Mouse (Mus musculus) kidney, embryonic 14.5 days (tissue): Measurements from ENCODE around the gene Gpcpd1. TPM values are rescaled to one million over a fixed set of nuclear protein-coding genes. Genes with fewer than 3 reads are reported as not detected.

Experiments
- ATAC-seq: fragments of 200-750 bp; cut with Nextera tagmentation; 2 replicates; pipeline ENCODE4 v1.8.0; 2017; ENCODE audit warnings: moderate number of reproducible peaks, mild to moderate bottlenecking, moderate TSS enrichment, moderate library complexity; ENCODE audit not compliant: low FRiP score, low TSS enrichment
- H3K27ac ChIP-seq: fragments of 300-500 bp; sonication (generic); 2 replicates; pipeline ENCODE4 v1.5.1; 2014; ENCODE audit warnings: low read depth, mild to moderate bottlenecking, low read length, moderate library complexity, mixed read lengths
- H3K27me3 ChIP-seq: fragments of 300-500 bp; sonication (generic); 2 replicates; pipeline ENCODE4 v1.6.1; 2014; ENCODE audit warnings: mild to moderate bottlenecking, low read length; ENCODE audit not compliant: control insufficient read depth, insufficient read depth
- H3K36me3 ChIP-seq: fragments of 300-500 bp; sonication (generic); 2 replicates; pipeline ENCODE4 v1.6.1; 2014; ENCODE audit warnings: low read length, mixed read lengths; ENCODE audit not compliant: control insufficient read depth, insufficient read depth
- H3K4me1 ChIP-seq: fragments of 300-500 bp; sonication (generic); 2 replicates; pipeline ENCODE4 v1.6.1; 2014; ENCODE audit warnings: low read length, mixed read lengths; ENCODE audit not compliant: control insufficient read depth, insufficient read depth
- H3K4me2 ChIP-seq: fragments of 300-500 bp; sonication (generic); replicated peaks from 2 replicates; pipeline ENCODE4 v1.6.1; 2014; ENCODE audit warnings: low read depth, mild to moderate bottlenecking, low read length
- H3K4me3 ChIP-seq: fragments of 300-500 bp; sonication (generic); 2 replicates; pipeline ENCODE4 v1.5.1; 2014; ENCODE audit warnings: mild to moderate bottlenecking, low read length
- H3K9ac ChIP-seq: fragments of 300-500 bp; sonication (generic); 2 replicates; pipeline ENCODE4 v1.6.1; 2014; ENCODE audit warnings: low read depth, mild to moderate bottlenecking, low read length, moderate library complexity
- H3K9me3 ChIP-seq: fragments of 300-500 bp; sonication (generic); 2 replicates; pipeline ENCODE4 v1.6.1; 2016; ENCODE audit warnings: low read length; ENCODE audit not compliant: control insufficient read depth
- WGBS: fragments of 180-500 bp; shearing (Covaris S2); extraction: QIAGEN DNeasy Blood & Tissue Kit; methylation state at CpG from one replicate; pipeline ENCODE4 v1.1.7; 2014; 5-methylcytosine and 5-hydroxymethylcytosine counted together
- polyA plus RNA-seq: library from polyadenylated mRNA; unstranded; fragments of >200 nt; fragmentation: Nextera tagmentation; extraction: Ambion mirVana; gene quantifications from 2 replicates; pipeline ENCODE4 v1.2.1, GENCODE M21; 2014

Gpcpd1 gene
- polyA plus RNA-seq, 1 experiment from 2014 or later: 42.8 TPM

GRCm38 (mm10) chr2:132569686-132570085 lies 17.8 kb downstream of the Gpcpd1 start:
- H3K9ac ChIP-seq: no peak overlapping the region
- H3K4me1 ChIP-seq: no peaks in the 10 kb centered on the region
- H3K4me3 ChIP-seq: no peak overlapping the region
- no peak overlapping the region for H3K27ac ChIP-seq
- H3K36me3 ChIP-seq: peaks cover 45% of the 10 kb centered on the region
- no peaks in the 10 kb centered on the region for H3K9me3 ChIP-seq
- 93% methylated on average over 6 of the region's 6 CpGs for WGBS
- ATAC-seq: no peak
- no peaks in the 10 kb centered on the region for H3K27me3 ChIP-seq
- H3K4me2 ChIP-seq: no peak overlapping the region

DNA sequence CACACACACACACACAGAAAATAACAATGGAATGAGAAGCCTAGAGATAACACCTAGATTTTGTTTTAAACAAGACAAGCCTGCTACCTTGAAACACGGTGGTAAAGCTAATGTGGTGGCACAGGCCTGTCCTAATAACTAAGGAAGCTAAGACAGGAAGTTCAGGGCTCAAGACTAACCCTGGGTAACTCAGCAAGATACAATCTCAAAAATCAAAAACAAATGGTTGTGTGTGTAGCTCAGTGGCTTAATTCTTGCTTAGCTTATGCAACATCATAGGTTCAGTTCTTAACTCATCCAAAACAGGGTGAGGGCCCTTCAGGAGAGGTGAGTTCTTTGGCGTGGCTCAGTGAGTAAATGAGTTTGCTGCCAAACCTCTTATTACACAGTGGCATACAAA lies 20.1 kb downstream of the Gpcpd1 start:
- 94% methylated on average over 2 of the region's 2 CpGs for WGBS
- peaks cover 60% of the 10 kb centered on the region for H3K36me3 ChIP-seq

GRCm38 (mm10) chr2:132561860-132562259 lies 25.7 kb downstream of the Gpcpd1 start:
- Histone ChIP-seq H3K36me3 (peaks cover 37% of the 10 kb centered on the region; the same call in 1 of the 2 replicates), H3K4me1 (no peaks in the 10 kb centered on the region), H3K4me3 (no peak overlapping the region), H3K4me2 (no peak overlapping the region), H3K27ac (no peak overlapping the region), H3K9me3 (no peaks in the 10 kb centered on the region), H3K27me3 (no peaks in the 10 kb centered on the region), H3K9ac (no peak overlapping the region)
- 96% methylated on average over 4 of the region's 4 CpGs for WGBS
- no peak for ATAC-seq

More for the DNA sequence above, 20.1 kb downstream of the Gpcpd1 start:
- no peak for ATAC-seq
- Histone ChIP-seq H3K27ac (no peak overlapping the region), H3K9ac (no peak overlapping the region), H3K4me1 (no peaks in the 10 kb centered on the region), H3K27me3 (no peaks in the 10 kb centered on the region), H3K4me2 (no peak overlapping the region), H3K9me3 (no peaks in the 10 kb centered on the region), H3K4me3 (no peak overlapping the region)

DNA sequence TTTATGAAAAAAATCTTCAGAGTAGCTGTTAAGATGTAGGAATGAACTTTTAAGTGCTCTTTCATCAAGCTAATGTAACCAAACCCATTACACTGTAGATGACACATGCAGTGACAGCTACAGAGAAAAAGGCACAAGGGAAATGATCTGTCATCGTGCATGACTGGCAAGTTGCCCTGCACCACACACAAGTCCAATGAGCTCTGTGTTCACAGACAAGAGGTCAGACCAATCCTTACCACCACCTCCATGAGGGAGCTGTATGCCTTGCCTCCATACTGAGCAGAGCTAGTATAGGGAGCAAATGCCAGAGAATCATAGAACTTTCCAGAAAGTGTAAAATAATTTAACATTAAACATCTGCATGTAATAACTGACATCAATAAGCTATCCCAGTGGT lies 59.7 kb downstream of the Gpcpd1 start:
- ATAC-seq: no peak
- H3K4me2 ChIP-seq: no peak overlapping the region
- no peaks in the 10 kb centered on the region for H3K27me3 ChIP-seq
- no peak overlapping the region for H3K9ac ChIP-seq
- no peaks in the 10 kb centered on the region for H3K4me1 ChIP-seq
- H3K27ac ChIP-seq: no peak overlapping the region
- peaks cover 35% of the 10 kb centered on the region for H3K36me3 ChIP-seq
- no peaks in the 10 kb centered on the region for H3K9me3 ChIP-seq
- WGBS: 85% methylated on average over 1 of the region's 1 CpGs
- H3K4me3 ChIP-seq: no peak overlapping the region

DNA sequence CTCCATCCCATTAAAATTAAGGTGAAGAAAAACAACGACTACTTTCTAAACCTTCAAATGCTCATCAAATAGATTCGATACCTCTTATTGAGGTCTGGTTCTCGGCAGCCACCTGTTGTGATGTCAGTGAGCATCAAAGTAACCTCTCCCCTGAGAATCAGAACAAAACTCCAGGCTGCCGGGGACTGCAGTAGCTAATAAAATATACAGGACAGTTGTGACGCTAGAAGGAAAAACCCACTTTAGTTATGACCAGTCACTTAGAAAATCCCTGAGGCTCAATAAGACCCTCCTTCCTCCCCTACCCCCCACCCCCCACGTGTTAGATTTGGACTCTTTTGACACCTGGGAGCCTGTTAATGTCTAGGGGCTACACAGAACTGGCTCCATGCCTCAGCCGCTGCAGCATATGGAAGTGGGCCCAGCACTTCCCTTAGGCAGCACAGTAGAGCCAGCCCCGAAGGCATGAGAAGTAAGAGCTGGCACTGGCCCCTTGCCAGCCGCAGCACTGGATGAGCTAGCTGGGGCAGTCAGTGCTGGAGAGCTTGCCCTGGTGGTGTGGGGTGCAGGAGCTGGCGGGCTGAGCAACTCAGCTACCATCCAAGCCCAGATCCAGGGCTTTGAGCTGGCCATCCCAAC lies 60.5 kb downstream of the Gpcpd1 start:
- Histone ChIP-seq H3K4me3 (no peak overlapping the region), H3K36me3 (peaks cover 29% of the 10 kb centered on the region), H3K4me1 (no peaks in the 10 kb centered on the region), H3K9me3 (no peaks in the 10 kb centered on the region), H3K9ac (no peak overlapping the region), H3K27me3 (no peaks in the 10 kb centered on the region), H3K27ac (no peak overlapping the region), H3K4me2 (no peak overlapping the region)
- WGBS: 58% methylated on average over 10 of the region's 10 CpGs
- no peak for ATAC-seq

DNA sequence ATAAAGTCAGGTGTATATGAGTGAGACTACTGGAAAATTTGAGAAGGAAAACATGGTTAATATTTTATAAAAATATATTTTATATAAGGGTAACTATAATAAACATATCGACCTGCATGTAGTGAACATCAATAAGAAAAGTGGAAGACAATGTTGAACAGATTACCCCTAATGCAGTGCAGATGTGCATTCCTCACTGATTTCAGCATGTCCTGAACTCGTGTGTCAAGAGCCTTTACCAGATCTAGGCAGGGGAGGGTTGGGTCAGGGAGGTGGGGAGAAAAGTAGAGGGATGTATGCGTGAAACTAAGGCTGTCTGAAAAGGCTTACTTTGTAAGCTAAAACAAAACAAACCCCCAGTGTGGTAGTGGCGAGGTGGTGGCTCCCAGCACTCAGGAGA lies 61.4 kb downstream of the Gpcpd1 start:
- Histone ChIP-seq H3K27me3 (no peaks in the 10 kb centered on the region), H3K4me1 (no peaks in the 10 kb centered on the region), H3K27ac (no peak overlapping the region), H3K9ac (no peak overlapping the region), H3K9me3 (no peaks in the 10 kb centered on the region), H3K4me3 (no peak overlapping the region), H3K36me3 (peaks cover 23% of the 10 kb centered on the region), H3K4me2 (no peak overlapping the region)
- no peak for ATAC-seq
- 64% methylated on average over 4 of the region's 4 CpGs for WGBS

DNA sequence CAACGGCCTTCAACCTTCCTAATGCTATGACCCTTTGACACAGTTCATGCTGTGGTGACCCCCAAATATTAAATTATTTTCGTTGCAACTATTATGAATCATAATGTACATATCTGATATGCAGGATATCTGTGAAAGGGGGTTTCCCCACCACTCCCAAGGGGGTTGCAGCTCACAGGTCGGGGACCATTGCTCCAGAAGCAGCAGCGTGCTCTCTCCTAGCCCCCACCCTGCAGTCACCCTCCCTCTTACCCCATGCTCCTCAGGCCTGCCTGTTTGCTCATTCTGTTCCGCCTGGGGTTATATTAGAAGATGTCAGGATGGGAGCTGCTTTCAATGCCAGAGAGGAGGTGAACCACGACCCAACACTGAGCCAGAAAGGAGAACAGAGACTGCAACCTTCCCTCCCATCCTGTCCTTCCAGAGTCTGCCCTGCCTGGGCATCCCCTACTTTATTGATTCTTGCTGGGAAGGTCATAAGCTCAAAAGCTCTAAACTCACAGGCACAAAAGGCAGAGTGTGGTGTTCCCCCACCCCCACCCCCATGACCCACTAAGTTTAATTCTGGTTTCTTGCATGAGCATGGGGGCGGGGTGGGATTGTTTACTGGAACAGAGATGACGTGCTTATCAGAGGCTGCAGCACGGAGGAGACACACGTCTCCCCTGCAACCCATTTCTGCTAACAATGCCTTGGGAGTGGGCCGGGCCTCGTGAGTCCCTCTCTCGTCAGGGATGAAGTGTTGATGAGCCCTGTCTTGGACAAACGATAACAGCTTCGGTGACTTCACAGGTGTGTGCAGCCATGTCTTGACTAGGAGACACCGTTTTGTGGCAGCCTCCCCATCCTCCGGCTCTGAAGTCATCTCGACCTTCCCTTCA lies 69.3 kb downstream of the Gpcpd1 start:
- Histone ChIP-seq H3K4me3 (no peak overlapping the region), H3K4me1 (no peaks in the 10 kb centered on the region), H3K27me3 (0 out of 2 replicates have a peak, but pooled peaks cover 3% of the 10 kb centered on the region), H3K9ac (no peak overlapping the region), H3K9me3 (no peaks in the 10 kb centered on the region), H3K4me2 (no peak overlapping the region), H3K36me3 (no peaks in the 10 kb centered on the region), H3K27ac (no peak overlapping the region)
- ATAC-seq: peak; percentile 40; the same call in 1 of the 2 replicates
- 63% methylated on average over 18 of the region's 18 CpGs for WGBS

- Histone ChIP-seq H3K9me3 (no peaks in the 10 kb centered on the region), H3K4me1 (no peaks in the 10 kb centered on the region), H3K9ac (no peak overlapping the region), H3K36me3 (no peaks in the 10 kb centered on the region), H3K4me3 (no peak overlapping the region), H3K27ac (no peak overlapping the region), H3K4me2 (no peak overlapping the region), H3K27me3 (0 out of 2 replicates have a peak, but pooled peaks cover 3% of the 10 kb centered on the region)
- 83% methylated on average over 6 of the region's 6 CpGs for WGBS
- no peak for ATAC-seq
Observed at GRCm38 (mm10) chr2:132517194-132517836, 70.2 kb downstream of the Gpcpd1 start.
